Mouse (Mus musculus): ENCODE data around the gene Lrp2bp.
A peak's percentile ranks its signal among the peaks of the same experiment; 100 is the strongest.

The Lrp2bp gene

DNA sequence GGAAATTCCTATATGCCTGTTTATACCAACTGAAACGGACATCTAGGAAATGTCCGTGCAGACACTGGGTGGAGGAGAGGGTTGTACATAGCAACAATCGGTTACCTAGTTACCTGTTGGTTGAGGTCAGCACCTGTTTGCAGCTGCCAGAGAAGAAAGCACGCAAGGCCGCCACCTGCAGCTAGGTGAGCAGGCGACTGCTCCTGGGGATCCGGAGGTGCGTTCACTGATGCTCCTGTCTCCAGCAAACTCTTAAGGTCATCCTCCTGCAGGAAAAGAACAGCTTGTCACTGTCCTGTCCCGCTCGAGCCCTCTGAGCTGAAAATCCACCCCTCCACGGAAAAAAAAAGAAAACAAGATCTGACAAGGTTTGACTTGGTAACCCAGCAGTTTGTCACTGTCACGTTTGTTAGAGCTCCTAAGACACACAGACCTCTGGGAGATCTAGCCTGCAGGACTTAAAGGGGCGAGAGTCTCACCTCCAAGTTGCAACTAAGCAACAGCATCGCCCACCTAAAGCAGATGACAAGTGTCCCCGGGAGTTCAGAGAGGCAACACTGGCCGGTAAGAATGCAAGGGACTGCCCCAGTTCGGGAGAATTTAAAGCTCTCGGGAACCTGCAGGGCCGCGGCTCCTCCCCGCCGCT is at the start of gene Lrp2bp:
Gene Lrp2bp, plus strand, starts transcription at position 166 of the 646 bp plus-strand sequence.
- no peak for DNase-seq (ENCODE audit: low spot score in 2 of 2)

DNA sequence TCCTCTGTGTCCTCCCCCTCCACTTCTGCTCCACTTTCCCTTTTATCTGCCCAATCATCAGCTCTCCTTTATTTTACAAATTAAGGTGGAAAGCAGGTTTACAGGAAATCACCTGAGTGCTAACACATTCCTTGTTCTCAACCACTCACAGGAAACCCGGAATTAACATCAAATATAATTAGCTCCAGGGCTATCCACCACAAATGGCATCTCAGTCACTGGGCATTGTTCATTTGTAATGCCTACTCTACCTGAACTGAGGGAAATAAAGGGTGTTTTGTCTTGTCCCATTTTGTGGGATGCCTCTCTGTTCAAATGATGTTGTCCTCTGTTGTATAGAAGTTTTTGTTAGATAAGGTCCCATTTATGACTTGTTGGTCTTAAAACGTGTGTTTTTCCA is 48.5 kb upstream of the Lrp2bp start:
- no peak for DNase-seq (ENCODE audit: low spot score in 2 of 2)

DNA sequence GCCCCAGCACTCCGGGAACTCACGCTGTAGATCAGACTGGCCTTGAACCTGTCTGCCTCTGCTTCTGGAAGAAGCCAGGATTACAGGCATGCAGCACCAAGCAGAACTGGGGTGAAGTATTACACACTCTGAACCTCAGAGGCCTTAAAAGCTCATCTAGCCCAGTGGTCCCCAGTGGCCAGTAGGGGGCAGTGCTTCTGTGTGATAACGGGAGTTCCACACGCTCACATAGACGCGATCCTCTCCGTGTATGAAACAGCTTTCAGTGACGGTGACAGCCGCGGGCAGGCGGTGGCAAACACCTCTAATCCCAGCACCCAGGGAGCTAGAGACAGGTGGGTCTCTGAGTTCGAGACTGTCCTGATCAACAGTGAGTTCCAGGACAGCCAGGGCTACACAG is 28.2 kb upstream of the Lrp2bp start:
- no peak for DNase-seq (ENCODE audit: low spot score in 2 of 2)

DNA sequence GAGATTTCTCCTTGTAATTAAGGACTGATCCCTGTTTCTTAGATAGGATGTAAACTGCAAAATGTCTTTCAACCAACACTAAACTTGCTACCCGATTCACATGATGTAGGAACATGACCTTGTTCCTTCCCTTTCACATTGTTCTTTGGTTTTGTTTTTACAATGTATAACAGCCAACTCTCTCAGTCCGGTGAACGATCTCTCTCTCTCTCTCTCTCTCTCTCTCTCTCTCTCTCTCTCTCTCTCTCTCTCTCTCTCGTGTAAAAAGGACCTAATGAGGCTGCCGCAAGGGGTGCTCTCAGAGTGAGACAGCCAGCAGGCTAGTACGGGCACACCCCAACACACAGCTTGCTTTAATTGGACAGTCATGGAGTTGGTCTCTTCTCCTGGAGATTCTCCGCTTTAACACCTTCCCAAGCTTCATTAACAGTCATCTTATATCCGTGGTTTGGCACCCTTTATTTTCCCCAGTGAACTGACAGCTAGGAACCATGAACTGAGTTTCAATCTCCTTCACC is 25.1 kb upstream of the Lrp2bp start:
- DNase-seq (ENCODE audit: low spot score in 2 of 2) = no peak

DNA sequence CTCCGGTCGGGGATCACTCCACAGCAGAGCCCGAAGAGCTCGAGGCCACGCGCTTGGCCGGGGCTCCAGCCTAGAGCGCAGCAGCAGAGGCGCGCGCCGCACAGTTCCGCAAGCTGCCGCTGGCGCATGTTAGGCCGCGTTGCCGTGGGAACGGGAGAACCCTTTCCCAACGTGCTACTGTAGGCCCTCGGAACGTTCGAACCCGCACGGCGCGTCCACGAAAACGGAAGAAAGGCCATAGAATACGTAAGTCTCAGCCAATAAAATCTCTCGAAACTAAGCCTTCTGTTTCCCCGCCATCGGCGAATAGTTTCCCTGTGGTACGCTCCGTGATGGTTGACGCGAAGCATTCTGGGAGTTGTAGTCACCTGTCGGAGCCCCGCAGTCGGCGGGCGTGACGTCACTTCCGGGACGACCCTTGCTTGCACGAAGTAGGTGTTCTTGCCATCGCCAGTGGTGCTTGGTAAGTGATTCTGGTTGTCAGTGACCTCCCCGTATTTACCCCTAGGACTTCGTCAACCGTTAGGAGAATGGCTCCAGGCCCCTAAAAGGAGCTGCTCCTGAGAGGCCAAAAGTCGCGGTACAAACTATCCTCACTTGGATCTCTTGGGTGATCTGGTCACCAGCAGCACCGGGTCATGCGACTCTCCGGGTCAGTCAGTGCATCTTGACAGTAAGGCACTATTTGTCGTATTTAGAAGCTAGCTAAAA is 23.8 kb upstream of the Lrp2bp start, which contains the start of the genes 1700029J07Rik and Ufsp2:
Gene 1700029J07Rik, minus strand, starts transcription at position 127 of the 711 bp plus-strand sequence.
Gene Ufsp2, plus strand, starts transcription at position 403 of the 711 bp plus-strand sequence.
- peak; percentile 99 for DNase-seq (ENCODE audit: low spot score in 2 of 2)

DNA sequence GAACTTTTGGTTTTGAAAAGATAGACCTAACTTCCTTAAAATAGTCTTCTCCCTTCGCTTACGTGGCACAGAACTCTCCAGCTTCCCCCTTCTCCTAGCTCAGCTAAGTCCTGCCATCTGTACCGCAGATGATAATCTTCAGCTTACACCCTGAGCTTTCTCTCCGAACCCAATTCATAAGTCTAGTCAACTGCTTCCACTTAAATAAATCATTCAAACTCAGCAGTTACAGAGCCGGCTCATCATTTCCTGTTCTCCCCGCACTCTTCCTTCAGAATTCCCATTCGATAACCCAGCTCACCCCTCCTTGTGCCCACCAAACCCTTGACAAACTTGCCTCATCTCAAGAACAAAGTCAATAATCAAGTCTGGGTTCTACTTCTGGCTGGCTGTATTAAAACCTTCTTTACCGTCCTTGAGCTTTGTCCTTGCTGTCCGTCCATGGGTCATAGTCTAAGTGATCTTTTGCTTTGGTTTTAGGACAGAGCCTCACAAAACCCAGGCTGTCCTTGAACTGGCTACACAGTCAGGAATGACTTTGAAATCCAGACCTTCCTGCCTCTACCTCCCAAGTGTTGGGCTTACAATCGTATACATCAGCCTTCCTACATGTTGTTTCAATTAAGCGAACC is 23.1 kb upstream of the Lrp2bp start:
- DNase-seq (ENCODE audit: low spot score in 2 of 2) = no peak

DNA sequence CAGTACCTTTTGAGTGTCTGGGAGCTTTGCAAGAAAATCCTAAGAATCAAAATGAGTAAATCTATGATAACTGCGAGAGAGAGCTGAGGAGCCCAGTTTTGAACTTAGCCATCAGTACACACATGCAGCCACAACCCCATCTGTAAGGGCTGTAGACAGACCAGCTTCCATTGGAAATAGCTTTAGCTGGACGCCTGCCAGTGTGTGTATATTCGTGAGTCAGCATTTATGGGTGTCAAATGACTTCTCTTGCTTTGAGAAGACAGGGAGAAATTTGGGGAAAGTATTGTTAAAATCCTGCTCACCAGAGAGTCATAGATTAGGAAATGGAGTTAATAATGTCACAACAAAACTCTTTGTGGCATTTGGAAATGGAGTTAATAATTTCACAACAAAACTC is 12.4 kb upstream of the Lrp2bp start:
- DNase-seq (ENCODE audit: low spot score in 2 of 2) = no peak

DNA sequence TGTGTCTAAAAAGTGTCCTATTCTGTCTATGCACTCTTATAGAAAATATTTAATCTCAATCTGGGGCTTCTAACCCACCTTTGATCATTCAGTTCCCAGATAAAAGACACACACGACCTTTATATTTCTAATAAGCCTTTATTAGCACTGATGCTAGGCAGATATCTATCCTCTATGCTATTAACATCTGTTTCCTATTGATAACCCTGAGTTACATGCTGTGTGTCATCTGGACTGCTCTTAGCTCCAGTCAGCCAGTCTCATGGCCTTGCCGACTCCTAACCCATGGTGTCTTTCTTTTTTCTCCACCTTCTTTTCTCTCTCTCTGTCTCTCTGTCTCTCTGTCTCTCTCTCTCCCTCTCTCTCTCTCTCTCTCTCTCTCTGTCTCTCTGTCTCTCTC is 10.9 kb upstream of the Lrp2bp start:
- DNase-seq (ENCODE audit: low spot score in 2 of 2) = no peak

DNA sequence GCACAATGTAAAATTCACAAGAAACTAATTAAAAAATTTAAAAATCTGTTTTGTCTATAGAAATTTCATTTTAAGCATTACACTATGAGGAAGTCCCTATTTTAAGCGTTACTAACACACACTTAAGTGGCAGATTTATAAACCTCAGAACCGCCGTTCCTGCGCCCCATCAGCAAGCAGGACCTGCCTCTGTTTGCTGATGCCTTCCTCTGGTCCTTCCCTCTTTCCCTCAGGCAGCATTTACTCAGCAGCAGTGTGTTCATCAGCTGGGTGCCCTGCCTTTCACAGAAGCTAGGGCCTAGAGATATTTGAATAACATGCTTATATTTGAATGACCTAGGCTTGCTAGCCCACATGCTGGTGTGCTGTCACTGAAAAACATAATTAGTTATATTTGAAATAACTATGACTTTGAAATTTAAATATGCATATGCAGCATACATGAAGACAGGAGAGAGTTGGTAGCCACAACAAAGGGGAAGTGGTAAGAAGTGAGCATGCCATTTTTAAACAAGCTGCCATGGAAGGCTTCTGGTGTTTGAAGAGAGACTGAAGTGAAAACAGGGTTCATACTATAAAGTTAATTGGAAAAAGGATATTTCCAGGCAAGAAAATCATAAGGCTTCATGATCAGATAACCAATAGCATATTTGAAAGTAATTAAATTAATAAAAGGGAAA is 8.3 kb upstream of the Lrp2bp start:
- no peak for DNase-seq (ENCODE audit: low spot score in 2 of 2)

DNA sequence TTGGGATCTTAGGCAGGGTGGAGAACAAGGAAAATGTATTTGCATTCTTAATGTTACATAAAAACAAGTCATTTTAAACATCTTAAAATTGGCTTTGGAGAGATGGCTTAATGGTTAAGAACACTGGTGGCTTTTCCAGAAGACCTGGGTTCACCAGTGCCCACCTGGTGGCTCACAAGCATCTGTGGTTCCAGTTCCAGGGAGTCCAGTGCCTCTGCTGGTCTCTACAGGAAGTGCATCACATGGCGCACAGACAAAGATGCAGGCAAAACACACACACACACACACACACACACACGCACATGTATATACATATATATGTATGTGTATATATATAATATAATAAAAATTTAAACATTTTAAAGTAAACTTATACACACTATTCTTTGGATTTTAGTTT is 5.0 kb upstream of the Lrp2bp start:
- DNase-seq (ENCODE audit: low spot score in 2 of 2) = no peak

DNA sequence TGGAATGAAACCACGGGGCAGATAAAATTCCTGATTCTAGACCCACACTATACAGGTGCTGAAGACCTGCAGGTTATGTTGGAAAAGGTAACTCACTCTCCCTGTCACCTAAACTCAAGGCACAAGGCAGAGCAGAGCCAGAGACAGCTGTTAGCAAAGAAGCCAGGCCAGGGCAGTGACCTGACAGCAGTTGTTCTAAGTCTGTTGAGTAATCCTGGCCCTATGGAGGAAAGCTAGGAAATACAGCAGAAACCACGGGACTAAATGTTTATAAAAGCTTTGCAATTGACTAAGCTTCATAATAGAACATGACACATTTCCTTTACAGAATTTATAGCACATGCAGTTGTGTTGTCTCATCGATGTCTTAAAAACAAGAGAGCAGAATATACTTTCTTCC is 3.5 kb upstream of the Lrp2bp start:
- DNase-seq (ENCODE audit: low spot score in 2 of 2) = no peak

DNA sequence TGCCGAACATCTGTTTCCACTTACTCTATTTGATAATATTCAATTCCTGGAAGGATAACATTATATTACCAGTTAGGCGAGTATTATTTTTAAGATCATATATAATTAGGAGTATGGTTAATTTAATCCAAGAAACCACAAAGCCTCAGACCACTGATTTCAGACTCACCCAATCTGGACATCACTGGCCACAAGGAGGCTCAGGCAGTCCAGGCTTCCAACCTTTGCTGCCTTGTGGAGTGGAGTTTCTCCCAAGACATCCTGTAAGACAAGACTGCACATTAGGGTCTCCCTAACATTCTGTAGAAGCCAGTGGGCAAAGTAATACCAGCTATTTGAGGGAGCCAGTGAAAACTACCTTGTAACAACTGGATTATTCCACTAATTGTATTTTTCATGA is 875 bp upstream of the Lrp2bp start:
- no peak for DNase-seq (ENCODE audit: low spot score in 2 of 2)

DNA sequence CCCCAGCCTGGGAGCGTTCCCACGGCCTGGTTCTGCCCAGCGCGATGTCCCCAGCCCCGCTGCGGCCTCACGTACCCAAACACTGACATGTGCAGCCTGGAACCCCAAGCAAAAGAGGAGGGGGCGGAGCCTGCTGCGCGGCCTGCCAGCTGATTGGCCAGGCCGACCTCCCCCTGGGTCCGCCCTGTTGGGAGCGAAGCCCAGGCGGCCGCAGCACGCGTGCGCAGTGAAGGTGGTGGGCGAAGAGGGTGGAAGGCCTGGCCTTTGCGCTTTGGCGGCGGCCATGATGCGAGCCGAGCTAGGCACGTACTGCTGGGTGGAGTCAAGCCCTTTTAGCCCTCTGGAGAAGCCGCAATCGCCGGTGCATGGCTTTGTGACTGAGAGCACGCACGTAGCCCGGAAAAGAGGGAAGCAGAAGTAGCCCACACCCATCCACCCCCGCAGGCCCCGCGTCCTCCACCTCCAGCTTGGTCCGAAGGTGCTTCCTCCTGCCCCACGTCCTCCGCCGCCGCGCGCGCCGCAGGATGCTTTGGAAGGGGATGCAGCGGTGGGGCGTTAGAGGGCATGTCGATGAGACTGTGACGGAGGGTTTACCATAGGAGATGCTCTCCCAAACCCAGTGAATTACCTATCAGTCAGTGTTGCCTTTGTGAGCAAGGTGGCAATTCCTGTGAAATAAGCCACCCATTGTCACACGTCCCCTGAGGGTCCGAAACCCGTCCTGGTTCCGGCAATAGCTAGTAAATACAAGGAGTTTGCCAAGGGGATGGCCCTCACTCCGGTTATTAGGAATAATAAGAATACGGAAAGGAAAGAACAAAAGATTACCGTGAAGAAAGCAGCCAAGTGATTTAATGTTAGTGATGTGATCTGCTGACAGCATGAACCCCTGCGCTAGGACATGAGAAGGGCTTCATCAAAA is 942 bp downstream of the Lrp2bp start:
- DNase-seq (ENCODE audit: low spot score in 2 of 2) = peak; percentile 98

DNA sequence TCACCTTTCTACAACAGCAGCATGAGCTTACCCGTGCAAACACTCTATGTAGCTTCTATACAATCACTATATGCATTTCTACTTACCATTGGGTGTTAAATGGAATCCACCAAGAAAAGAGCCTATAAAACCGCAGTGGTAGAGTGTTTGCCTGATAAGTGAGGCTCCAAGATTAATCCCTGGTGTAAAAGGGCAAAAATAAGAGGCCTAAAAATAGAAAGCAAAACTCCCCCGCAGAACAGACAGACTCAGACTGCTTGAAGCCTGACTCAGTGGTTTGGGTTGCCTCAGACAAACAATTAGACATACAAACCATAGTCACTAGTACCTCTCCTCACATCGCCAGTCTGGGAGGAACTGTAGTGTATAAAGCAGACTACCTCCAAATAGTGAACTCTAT is 6.5 kb downstream of the Lrp2bp start, which contains the start of gene Ankrd37:
Gene Ankrd37, minus strand, starts transcription at position 112 of the 400 bp plus-strand sequence.
- DNase-seq (ENCODE audit: low spot score in 2 of 2) = no peak

DNA sequence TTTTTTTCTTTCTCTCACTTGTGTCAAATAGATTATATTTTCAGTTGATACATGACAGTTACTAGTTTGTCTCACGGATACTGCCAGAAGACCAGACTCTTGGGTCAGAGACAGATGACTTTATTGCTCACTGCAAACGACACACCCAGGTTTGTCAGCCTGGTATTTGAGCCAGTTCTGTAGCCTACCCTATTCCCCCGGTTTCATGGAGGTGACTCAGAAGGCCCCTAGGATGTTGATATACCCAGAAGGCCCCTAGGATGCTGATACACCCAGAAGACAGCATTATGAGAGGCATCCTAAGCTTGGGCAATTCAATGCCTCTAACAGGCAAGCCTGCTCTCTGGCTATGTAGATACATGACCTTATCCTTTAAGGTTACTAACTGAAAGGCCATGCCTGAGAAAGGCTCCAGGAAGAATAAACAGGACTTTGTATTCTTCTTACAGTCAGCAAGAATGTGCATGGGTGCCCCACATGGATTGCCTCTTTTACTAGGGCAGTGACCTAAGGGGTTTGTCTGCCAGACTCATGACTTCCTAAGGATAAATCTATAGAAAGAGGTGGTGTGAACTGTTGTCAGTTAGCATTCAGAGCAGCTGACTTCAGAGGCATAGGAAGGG is 8.1 kb downstream of the Lrp2bp start:
- DNase-seq (ENCODE audit: low spot score in 2 of 2) = no peak

DNA sequence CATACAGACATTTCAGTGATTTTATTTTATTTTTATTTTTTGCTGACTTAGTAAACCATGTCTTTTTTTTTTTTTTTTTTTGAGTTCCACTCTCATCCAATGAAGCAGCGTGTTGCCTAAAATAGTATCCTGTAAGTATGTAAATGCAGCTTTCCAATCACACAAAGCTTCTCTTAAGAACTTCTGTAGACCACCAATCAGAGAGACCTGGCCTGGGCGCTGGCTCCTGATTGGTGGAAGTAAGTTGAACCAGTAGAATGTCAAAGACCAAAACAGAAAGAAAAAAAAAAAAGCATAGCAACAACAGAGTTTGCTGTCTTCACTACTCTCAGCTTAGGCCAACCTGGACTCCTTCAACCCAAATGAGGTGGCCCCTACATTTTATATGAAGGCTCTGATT is 11.2 kb downstream of the Lrp2bp start:
- DNase-seq (ENCODE audit: low spot score in 2 of 2) = no peak

DNA sequence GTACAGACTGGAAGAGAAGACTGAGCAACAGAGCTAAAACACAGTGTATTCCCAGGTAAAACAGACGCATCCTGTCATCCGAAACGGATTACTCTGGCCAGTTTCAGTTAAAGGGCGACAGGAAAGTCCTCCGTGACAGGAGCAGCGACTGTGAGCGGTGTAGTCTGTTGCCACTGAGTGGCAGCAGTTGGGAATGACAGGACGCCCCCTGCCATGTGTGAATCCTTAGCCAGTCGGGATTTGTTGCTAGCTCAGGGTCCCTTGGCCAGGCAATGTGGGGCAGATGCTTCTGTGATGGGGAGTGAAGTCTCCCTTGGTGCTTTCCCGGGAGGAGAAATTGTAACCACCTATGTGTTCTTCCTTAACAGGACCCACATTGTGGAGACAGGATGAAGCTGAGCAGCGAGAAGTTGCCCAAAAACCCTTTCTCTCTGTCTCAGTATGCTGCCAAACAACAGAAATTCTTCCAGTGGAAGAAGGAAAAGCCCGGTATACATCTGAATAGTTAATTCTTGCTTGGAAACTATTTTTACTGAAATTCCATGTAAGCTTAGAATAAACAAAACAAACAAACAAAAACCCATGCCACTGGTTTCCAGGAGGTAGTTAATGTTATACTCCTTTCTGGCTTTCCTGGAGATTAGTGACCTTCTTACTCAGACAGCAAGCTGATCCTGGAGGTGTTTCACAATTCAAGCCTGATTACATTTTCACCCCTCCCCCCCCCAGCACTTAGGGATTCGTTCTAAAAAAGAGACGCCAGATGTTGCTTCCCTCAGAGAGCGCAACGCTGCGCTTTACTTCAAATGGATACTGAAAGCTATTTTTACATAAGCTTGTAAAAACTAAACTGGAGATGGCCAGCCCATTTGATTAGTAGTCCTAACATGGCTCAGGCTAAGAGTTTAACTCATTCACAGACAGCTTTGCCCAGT is 11.9 kb downstream of the Lrp2bp start:
- DNase-seq (ENCODE audit: low spot score in 2 of 2) = peak in 1 of 2 experiments; percentile 40

DNA sequence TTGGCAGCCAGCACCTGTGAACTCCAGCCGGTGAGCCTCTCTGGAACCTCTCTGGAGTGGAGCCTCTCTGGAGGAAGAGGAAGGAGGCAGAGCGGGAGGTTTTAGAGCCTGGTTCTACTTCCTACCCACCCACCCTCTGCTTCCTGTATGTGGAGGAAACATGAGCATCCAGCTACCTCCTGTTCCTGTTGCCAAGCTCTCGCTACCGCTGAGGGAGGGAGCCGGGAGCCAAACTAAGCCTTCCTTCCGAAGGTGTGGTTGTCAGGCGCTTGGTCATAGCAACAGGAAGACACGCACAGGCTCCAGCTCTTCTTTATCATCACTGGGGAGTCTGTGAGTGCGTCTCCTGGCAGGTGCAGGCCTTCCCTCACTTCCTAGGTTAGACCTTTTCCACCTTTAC is 23.1 kb downstream of the Lrp2bp start:
- DNase-seq (ENCODE audit: low spot score in 2 of 2) = peak; percentile 15 to 29

DNA sequence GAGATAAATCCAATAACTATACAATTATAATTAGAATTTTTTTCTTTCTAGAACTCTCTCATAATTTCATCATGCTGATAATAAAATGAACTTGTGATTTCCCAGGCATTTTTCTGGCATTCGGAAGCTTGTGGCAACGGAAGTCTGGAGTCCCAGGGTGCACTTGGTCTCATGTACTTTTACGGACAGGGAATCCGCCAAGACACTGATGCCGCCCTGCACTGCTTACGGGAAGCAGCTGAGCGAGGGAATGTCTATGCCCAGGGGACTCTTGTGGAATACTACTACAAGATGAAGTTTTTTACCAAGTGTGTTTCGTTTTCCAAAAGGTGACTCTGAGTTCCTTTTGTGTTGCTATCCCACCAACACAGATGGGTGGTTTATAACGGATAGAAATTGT is 23.7 kb downstream of the Lrp2bp start:
- DNase-seq (ENCODE audit: low spot score in 2 of 2) = no peak

Data from right cerebral cortex, adult 2 months (tissue).